Mouse (Mus musculus) gastrocnemius, adult 8-10 months (tissue): ENCODE measurements around the gene AB124611. TPM values are rescaled to one million over a fixed set of nuclear protein-coding genes. Genes with fewer than 3 reads are reported as not detected.
"Not testable (repeated sequence)": the region's sequence is repeated elsewhere in the genome, so short reads cannot be mapped to it uniquely, and the experiment has no call there.

Experiments used
- DNase-seq, 2 experiments: peaks; one replicate each; pipeline ENCODE4 v3.0.0; 2022; ENCODE audit warnings: low spot score in 2 of 2
- total RNA-seq, 4 experiments: library from RNA; stranded (reverse); gene quantifications; 2 replicates each; pipeline ENCODE4 v1.2.4; 2022

The AB124611 gene
- total RNA-seq, result under 1 TPM in 3 of 4 experiments, not detected in 1; 0.22 to 0.58 (median 0.48) TPM

GRCm38 (mm10) chr9:21525937-21526633 lies at the start of gene AB124611:
TSS of gene AB124611 (plus strand) at chr9:21526176.
- no peak for DNase-seq

DNA sequence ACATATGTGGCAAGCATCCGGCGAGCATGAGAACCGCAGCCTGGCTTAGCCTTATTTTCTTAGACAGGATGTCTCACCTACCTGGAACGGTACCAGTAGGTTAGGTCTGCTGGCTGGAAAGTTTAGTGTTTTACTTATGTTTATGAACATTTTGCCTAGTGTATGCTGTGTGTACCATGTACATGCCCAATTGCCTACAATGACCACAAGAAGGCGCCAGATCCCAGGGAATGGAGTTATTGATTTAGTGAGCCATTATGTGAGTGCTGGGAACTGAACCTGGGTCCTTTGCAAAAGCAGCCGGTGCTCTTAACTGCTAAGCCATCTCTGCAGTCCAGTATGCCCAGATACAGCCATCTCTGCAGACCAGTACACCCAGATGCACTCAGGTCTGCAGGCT lies 48.3 kb upstream of the AB124611 start:
- DNase-seq, result no peak

DNA sequence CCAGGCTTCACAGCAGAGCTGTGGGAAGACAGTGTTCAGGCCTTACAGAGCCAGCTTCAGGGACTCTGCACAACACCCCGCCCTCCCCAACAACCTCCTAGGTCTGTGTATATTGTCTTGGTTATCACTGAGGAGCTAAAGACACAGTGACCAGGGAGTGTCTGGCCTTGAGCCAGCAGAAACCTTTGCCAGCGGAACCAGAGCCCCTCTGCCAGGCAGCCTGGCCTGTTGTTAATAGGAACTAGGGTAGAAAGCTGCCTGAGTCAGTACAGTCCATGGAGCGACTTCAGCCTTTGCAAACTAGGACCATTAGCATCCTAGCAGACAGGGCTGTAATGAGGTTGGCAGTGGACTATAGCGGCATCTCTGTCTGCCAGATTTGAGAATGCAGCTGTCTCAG lies 41.9 kb upstream of the AB124611 start:
- DNase-seq, result no peak

DNA sequence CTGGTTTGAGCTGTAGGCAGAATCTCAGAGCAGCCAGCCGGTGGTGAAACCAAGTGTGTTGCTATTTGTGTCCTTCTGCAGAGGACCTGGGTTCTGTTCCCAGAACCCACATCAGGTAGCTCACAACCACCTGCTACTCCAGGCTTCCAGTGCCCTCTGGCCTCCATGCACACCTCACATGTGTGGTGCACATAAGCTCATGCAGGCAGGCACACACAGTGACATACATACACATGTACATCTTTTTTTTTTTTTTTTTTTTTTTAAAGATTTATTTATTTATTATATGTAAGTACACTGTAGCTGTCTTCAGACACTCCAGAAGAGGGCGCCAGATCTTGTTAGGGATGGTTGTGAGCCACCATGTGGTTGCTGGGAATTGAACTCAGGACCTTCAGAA lies 37.7 kb upstream of the AB124611 start:
- DNase-seq, result not testable (repeated sequence)

- no peak for DNase-seq
Observed at GRCm38 (mm10) chr9:21490696-21491095, 35.3 kb upstream of the AB124611 start.

- no peak for DNase-seq
Observed at GRCm38 (mm10) chr9:21493907-21494306, 32.1 kb upstream of the AB124611 start.

- DNase-seq, result no peak
Observed at GRCm38 (mm10) chr9:21494726-21495125, 31.2 kb upstream of the AB124611 start.

DNA sequence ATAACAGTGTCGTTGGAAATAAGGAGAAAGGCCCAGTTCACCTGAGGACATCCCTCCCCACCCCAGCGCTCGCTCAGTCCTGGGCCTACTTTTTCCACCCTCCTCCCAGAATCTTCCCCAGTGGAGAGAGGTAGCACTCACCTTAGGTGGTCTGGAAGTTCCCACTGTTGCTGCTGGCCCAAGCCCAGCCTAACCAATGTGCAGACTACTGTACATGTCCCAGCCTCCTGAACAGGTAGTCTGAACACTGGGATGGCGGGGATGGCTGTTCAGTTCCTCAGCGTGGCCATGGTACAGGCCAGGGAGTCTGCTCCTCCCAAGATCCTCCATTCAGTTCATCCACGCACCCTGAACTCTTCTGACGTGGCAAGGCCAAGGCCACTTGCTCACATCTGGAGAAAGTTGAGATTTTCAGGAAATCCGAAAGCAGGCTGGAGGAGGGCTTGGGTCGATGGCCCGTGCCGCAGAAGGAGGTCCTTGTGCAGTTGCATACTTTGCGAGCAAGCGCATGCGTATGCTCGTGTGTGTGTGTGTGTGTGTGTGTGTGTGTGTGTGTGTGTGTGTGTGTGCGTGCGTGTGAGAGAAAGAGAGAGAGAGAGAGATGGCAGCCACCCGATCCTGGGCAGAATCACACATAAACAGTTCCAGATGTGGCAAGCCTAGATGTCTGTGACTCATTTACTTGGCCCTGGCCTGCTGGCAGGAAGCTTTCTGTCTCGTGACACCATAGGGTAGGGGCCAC lies 29.5 kb upstream of the AB124611 start:
- DNase-seq, result peak; percentile 48 to 69

- DNase-seq, result no peak
Observed at GRCm38 (mm10) chr9:21497050-21497542, 28.9 kb upstream of the AB124611 start.

DNA sequence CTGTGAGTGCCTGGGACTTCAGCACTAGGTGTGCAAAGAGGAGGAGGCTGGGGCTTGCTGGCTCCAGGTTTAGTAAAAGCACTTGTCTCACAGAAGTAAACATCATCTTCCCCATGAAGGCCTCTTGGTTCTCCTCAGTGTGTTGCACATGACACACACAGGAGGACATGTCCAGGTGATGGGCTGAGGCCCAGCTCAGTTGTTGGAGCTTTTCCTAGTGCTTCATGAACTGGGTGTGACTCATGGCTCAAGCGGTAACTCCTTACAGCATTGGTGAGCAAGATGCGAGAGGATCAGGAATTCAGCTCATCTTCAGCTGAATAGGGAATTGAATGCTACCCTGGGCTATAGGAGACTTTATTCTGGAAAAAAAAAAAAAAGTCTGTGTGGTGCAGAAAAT lies 28.3 kb upstream of the AB124611 start:
- DNase-seq, result no peak

DNA sequence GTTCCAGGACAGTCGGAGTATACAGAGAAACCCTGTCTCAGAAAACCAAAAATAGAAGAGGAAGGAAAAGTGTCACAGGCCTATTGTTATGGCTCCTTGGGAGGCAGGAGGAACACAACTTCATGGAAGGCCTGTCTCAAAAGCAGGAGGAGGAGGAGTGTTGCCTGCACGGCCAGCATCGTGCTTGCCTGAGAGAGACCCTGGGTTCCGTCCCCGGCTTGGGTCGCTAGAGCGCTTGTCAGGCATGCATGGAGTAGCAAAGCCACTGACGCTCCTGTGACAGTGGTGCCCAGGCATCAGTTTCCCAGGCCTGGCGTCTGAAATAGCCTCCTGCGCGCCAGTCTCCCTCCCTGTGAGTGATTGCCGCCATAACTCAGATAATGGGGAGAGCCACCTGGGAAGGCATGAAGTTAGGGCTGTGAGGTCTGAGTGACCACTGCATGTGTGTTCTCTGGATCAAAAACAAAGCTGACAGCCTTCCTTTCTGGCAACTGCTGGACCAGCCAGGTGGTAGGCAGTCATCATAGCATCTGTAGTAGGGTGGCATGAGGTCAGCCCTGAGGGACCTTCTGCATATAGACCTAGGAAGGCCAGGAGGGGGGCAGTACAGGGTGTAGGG lies 27.6 kb upstream of the AB124611 start:
- DNase-seq, result no peak

DNA sequence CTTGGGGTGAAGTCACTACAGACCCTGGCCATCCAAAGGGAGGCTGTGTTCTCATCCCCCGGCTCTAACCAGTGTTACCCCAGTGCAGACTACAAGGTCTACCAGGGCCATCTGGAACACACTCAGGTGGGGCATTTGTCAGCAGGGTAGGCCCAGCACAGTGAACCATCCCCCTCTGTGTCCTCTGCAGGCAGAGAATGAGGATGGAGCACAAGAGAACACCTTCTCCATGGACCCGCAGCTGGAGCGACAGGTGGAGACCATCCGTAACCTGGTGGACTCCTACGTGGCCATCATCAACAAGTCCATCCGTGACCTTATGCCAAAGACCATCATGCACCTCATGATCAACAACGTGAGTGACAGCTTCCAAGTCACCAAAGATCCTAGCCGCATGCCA lies 22.6 kb upstream of the AB124611 start:
- DNase-seq, result no peak

GRCm38 (mm10) chr9:21505767-21506166 lies 20.2 kb upstream of the AB124611 start:
- no peak for DNase-seq

DNA sequence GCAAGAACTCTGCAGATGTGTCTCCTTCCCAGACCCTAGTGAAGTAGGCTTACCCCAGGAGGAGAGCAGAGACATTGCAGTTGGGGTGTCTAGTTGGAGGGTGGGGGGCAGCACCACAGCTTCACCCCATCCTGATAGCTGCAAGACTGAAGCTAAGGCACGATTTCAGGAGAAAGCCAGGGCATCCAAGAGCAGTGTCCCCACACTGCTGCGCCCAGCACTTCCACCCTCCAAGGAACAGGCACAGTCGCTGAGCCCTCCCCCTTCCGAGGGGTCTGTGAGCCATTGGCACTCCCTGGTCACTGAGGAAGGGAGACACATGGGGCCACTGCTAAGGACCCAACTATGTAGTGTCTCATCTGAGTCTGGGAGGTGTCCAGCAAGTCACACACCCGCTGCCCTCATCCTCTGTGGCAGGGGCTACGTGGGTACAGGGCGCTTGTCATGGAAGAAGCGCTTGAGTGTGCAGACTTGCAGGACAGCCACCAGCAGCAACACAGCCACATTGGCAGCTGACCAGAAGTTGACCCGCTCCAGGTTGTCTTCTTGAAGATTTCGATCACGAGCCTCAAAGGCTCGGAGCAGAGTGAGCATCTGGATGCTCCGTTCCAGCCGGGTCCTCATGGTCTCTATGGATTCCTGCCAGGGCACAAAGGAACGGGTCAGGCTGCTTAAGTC lies 18.1 kb upstream of the AB124611 start:
- no peak for DNase-seq

GRCm38 (mm10) chr9:21508871-21509404 lies 17.0 kb upstream of the AB124611 start:
- no peak for DNase-seq

DNA sequence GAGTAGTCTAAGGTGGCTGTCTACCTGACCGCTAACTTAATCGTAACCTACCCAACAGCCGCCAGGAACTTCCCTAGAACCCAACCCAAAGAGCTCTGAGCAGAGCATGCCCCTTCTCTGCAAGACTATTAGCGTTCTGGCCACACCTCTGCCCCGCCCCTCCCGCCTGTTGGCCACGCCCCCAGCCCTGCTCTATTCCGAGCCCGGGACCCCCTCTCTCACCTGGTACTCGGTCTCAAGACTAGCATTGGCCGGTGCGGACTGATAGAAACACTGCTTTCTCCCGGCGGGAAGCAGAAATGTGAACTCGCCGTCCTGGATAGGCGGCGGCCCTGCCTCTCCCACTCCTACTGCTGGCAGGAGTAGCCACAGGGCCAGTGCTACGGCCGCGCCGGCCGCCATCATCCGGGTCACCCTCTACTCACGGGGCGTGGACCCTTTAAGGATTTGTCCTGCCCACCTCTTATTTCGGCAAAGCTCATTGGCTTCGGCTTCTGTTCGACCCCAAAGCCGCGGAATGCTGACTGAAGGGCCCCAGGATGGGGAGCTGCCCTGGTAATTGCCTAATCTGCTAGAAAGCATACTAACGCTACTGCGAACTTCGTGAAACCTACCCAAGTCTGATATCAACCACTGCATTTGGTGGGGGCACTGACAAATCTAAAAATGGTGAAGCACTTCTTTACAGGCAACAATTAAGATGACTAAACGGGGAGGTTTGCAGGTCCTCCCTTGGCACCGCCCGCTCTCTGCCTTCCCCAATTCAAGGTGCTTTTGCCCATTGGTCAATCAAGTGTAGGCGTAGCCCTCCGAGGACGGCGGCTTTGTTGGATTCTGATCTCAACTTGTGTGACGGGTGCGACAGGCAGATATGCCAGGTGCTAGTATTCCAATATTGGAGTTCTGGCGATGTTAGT lies 15.9 kb upstream of the AB124611 start, which contains the start of gene Tmed1:
Gene Tmed1, minus strand, starts transcription at position 481 of the 917 bp plus-strand sequence.
- peak; percentile 92 to 93 for DNase-seq

GRCm38 (mm10) chr9:21510689-21511015 lies 15.3 kb upstream of the AB124611 start:
- DNase-seq, result no peak

DNA sequence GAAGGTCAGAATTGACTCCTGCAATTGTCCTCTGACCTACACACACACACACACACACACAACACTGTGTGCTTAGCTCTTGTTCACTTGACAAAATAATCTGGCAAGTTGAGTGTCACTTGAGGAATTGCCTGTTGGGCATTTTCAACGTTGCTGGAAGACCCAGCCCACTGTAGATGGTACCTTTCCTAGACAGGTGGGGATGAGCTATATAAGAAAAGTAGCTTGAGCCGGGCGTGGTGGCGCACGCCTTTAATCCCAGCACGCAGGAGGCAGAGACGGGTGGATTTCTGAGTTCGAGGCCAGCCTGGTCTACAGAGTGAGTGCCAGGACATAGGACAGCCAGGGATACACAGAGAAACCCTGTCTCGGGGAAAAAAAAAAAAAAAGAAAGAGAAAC lies 14.9 kb upstream of the AB124611 start:
- DNase-seq, result no peak

DNA sequence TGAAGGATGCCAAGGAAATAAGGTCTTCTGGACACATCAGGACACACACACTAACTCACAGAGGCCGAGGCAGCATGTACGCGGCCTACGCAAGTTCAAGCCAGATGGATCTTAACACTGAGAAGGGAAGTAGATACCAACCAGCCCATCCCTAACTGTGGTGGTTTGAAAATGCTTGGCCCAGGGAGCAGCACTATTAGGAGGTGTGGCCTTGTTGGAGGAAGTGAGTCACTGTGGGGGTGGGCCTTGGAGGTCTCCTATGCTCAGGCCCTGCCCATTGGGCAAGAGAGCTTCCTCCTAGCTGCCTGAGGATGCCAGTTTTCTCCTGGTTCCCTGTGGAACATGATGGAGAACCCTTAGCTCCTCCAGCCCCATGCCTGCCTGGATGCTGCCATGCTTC lies 12.5 kb upstream of the AB124611 start:
- no peak for DNase-seq

DNA sequence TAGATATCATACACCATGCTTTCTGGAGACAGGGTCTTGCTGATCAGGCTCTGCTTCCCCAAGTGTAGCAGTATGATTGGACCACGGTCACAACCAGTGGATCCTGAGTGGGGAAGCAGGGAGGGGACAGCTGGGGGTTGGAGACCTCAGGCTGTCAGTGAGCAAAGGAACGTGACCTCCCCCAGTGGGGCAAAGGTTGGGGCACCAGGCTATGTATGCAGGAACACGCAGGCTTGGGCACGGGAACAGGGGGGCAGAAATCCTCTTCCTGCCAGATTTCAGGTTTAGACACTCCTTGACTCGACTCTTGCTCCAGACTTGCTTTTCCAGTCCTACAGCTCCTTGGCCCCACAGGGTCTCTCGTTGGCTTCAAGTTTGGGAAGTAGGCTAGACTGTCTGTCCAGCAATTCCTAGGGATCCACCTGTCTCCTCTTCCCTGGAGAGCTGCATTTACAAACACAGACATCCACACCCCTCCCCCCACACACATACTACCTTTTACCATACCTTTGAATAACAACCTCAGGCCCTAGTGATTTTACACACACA lies 8.0 kb upstream of the AB124611 start:
- no peak for DNase-seq
